Comparison of ENCODE assay signal across 8 mouse cellular contexts in the genomic region with DNA sequence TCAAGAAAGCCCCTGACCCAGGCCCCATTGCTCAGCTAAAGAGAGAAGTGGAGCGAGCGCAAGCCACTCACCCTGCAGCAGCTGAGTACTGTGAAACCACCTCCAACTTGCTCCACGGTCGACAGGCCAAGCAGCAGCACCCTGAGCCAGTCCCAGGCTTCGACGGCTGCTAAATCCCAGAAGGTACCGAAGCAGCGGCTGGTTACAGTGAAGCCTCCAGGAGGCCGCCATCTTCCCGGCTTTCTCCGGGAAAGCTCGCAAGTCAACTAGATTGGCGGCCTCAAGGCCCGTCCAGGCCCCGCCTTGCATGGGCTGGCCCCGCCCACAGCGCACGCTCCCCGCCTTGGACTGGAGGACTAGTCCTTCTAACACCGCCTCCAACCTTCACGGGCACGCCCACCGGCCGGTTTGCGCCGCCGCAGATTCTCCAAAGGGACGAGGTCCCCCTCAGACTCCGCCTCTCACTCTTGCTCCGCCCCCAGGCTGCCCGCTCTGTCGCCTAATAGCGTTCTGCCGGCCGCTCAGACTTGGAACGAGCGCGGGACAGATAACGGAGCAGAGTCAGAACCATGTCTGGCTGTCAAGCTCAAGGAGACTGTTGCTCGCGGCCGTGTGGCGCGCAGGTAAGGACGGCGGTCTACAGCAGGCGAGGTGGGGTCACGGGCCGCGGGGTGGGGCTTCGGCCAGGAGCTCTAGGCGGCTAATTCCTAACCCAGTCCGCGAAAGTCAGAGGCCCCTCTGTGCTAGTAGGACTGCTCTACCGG. TPM values are rescaled to one million over a fixed set of nuclear protein-coding genes. Genes with fewer than 3 reads are reported as not detected.
A peak's percentile ranks its signal among the peaks of the same experiment; 100 is the strongest.
DNase-seq lines count a peak whose midpoint lies in the region; ATAC-seq and TF ChIP-seq lines count a peak whose summit lies in the region.

A gene (minus strand): TSS at position 295 of the 764 bp plus-strand sequence.
A gene (plus strand): TSS at position 457 of the 764 bp plus-strand sequence.

- H3K9me3 ChIP-seq in ES-E14 (ENCODE audit: control insufficient read depth, insufficient read depth, low read depth, low read length) = no peaks in the 10 kb centered on the region
- no peaks in the 10 kb centered on the region for H3K9me3 ChIP-seq in forebrain, embryonic 15.5 days

- H3K4me1 ChIP-seq in ES-E14 (ENCODE audit: control insufficient read depth in 2 of 2, insufficient read depth in 2 of 2, low read length in 2 of 2, poor library complexity in 1 of 2) = 0 out of 4 replicates have a peak, but pooled peaks cover 0 to 2% of the 10 kb centered on the region in 2 experiments
- peaks cover 25% of the 10 kb centered on the region for H3K4me1 ChIP-seq in forebrain, embryonic 15.5 days
- H3K4me1 ChIP-seq in lung, adult 2 months (ENCODE audit: control insufficient read depth, insufficient read depth, low read length) = peaks cover 4% of the 10 kb centered on the region; the same call in 1 of the 2 replicates

- H3K9ac ChIP-seq in ES-E14 (ENCODE audit: insufficient read depth, low read depth, low read length, poor library complexity, severe bottlenecking) = peak within 1 kb of the TSS; percentile 96
- peak within 1 kb of the TSS; percentile 87 for H3K9ac ChIP-seq in forebrain, embryonic 15.5 days (replicated peaks)

- intact Hi-C loops in heart, postnatal 25 days (cut with DNase I) = no loop called here

- H3K36me3 ChIP-seq in ES-E14 (ENCODE audit: control insufficient read depth, insufficient read depth, low read length, poor library complexity, severe bottlenecking) = no peaks in the 10 kb centered on the region
- H3K36me3 ChIP-seq in forebrain, embryonic 15.5 days = 0 out of 2 replicates have a peak, but pooled peaks cover 4% of the 10 kb centered on the region

- DNase-seq in ES-E14 (ENCODE audit: low read depth, low spot score) = peak; percentile 98
- DNase-seq in cerebellum, adult 11-12 months = peak; percentile 100
- peak; percentile 100 for DNase-seq in heart, postnatal 25 days (ENCODE audit: low spot score)
- DNase-seq in layer of hippocampus, adult 18-20 months (ENCODE audit: low spot score in 2 of 2) = peak; percentile 100
- DNase-seq in lung, adult 2 months = peak; percentile 100
- peak; percentile 99 to 100 for DNase-seq in thymus, adult 18-20 months

- H3K4me2 ChIP-seq in forebrain, embryonic 15.5 days (replicated peaks) = peak within 1 kb of the TSS; percentile 70

- H3K27ac ChIP-seq in ES-E14 (ENCODE audit: insufficient read depth, low read depth, low read length, poor library complexity, severe bottlenecking) = peak within 1 kb of the TSS; percentile 61
- peak within 1 kb of the TSS; percentile 82 for H3K27ac ChIP-seq in forebrain, embryonic 15.5 days (replicated peaks)

- under 1% methylated on average over 55 of the region's 55 CpGs for WGBS in forebrain, embryonic 15.5 days
- WGBS in lung, adult 2 months = under 1% methylated on average over 55 of the region's 55 CpGs

- no peak for TF ChIP-seq CTCF in lung, adult 2 months (IDR thresholded peaks at IDR 0.05; ENCODE audit: insufficient read depth, low read length)

- no peaks in the 10 kb centered on the region for H3K27me3 ChIP-seq in forebrain, embryonic 15.5 days

- peak; percentile 82 for TF ChIP-seq POLR2A in lung, adult 2 months (IDR thresholded peaks at IDR 0.05; ENCODE audit: borderline replicate concordance, extremely low read depth, low read depth, low read length)

- in situ Hi-C loops in ES-E14 (cut with MboI; ENCODE audit: low sequenced_read_pairs in 2 of 2, unreplicated experiment in 2 of 2) = no loop called here

- peak within 1 kb of the TSS; percentile 94 to 100 for H3K4me3 ChIP-seq in ES-E14 (ENCODE audit: insufficient read depth in 1 of 2, low read depth in 1 of 2, low read length in 2 of 2, poor library complexity in 1 of 2, severe bottlenecking in 1 of 2)
- peak within 1 kb of the TSS; percentile 73 for H3K4me3 ChIP-seq in forebrain, embryonic 15.5 days
- peak within 1 kb of the TSS; percentile 95 for H3K4me3 ChIP-seq in lung, adult 2 months (replicated peaks; ENCODE audit: extremely low read depth, low read depth, low read length)

- ATAC-seq in forebrain, embryonic 15.5 days (replicated peaks) = peak; percentile 100
- peak; percentile 97 for ATAC-seq in neutrophil, adult 5-6 weeks (ENCODE audit: extremely low read depth, insufficient number of reproducible peaks, low FRiP score, poor library complexity, severe bottlenecking)

TF ChIP-seq in ES-E14, 5 proteins besides CTCF, POLR2A, EP300 and RAD21:
- TF ChIP-seq ZC3H11A (IDR thresholded peaks at IDR 0.05; ENCODE audit: borderline replicate concordance, low read depth, low read length) = no peak
- TF ChIP-seq HCFC1 (IDR thresholded peaks at IDR 0.05; ENCODE audit: borderline replicate concordance, insufficient read depth, low read length) = 0 out of 2 replicates have a peak, but pooled peaks have one; percentile 40
- no peak for TF ChIP-seq ZNF384 (IDR thresholded peaks at IDR 0.05; ENCODE audit: low read depth, low read length)
- TF ChIP-seq CHD2 (IDR thresholded peaks at IDR 0.05; ENCODE audit: low read depth, low read length) = no peak
- TF ChIP-seq MAFK (IDR thresholded peaks at IDR 0.05; ENCODE audit: insufficient read depth, low read depth, low read length) = no peak

RNA-seq across cellular contexts. Expression of the first gene that starts in this region (rescaled TPM):
- 29.8 and 35.6 TPM in 2 replicates for total RNA-seq in ES-E14 (2012; rRNA removed)
- 58.7 and 62.2 TPM in 2 replicates for polyA plus RNA-seq in forebrain, embryonic 15.5 days (2015; fragmentation: Nextera tagmentation; extraction: Ambion mirVana)
- 100 to 1,000 TPM; 184 to 194 TPM for total RNA-seq in heart, postnatal 25 days (2021)
- 10 to 100 TPM; 51.5 to 54.6 TPM for total RNA-seq in layer of hippocampus, adult 18-20 months (2021)
- 10.8 and 16.0 TPM in 2 replicates for polyA plus RNA-seq in lung, adult 2 months (2012; rRNA removed)
- total RNA-seq in neutrophil, adult 5-6 weeks (2017) = 13.6 and 16.1 TPM in 2 replicates

RNA-seq across cellular contexts. Expression of the second gene that starts in this region (rescaled TPM):
- total RNA-seq in ES-E14 (2012; rRNA removed) = 18.1 and 27.9 TPM in 2 replicates
- 45.2 and 48.1 TPM in 2 replicates for polyA plus RNA-seq in forebrain, embryonic 15.5 days (2015; fragmentation: Nextera tagmentation; extraction: Ambion mirVana)
- total RNA-seq in heart, postnatal 25 days (2021) = 10 to 100 TPM; 71.3 to 73.9 TPM
- total RNA-seq in layer of hippocampus, adult 18-20 months (2021) = 10 to 100 TPM; 17.9 to 19.3 TPM
- polyA plus RNA-seq in lung, adult 2 months (2012; rRNA removed) = 12.0 and 13.7 TPM in 2 replicates
- total RNA-seq in neutrophil, adult 5-6 weeks (2017) = 8.4 and 9.5 TPM in 2 replicates

Comparison
In these comparisons a context has a peak if more than half of its experiments do, and no peak if none do; other contexts are left out.
1. Peak in every context shown above with its lines: DNase-seq, ATAC-seq, H3K4me3 ChIP-seq and H3K27ac ChIP-seq.